Mouse (Mus musculus) skeletal muscle tissue, adult 2 months (tissue): ENCODE measurements around the gene Asic2.

Experiments used
- DNase-seq: peaks from one replicate; pipeline ENCODE4 v3.0.0-alpha.2; 2012; ENCODE audit warnings: low read depth, low spot score

The Asic2 gene

GRCm38 (mm10) chr11:81111626-81112025 lies 856.6 kb downstream of the Asic2 start:
- no peak for DNase-seq

GRCm38 (mm10) chr11:81110049-81110448 lies 858.2 kb downstream of the Asic2 start:
- DNase-seq: no peak

- no peak for DNase-seq
Measured at GRCm38 (mm10) chr11:81106949-81107348, 861.3 kb downstream of the Asic2 start.

GRCm38 (mm10) chr11:81100829-81101228 lies 867.4 kb downstream of the Asic2 start:
- DNase-seq: no peak

GRCm38 (mm10) chr11:81096011-81096410 lies 872.2 kb downstream of the Asic2 start:
- no peak for DNase-seq

GRCm38 (mm10) chr11:81094581-81094980 lies 873.7 kb downstream of the Asic2 start:
- no peak for DNase-seq

GRCm38 (mm10) chr11:81092161-81092560 lies 876.1 kb downstream of the Asic2 start:
- no peak for DNase-seq

- no peak for DNase-seq
Measured at GRCm38 (mm10) chr11:81083822-81084221, 884.4 kb downstream of the Asic2 start.

- no peak for DNase-seq
Measured at GRCm38 (mm10) chr11:81080076-81080805, 888.0 kb downstream of the Asic2 start.

- no peak for DNase-seq
Measured at GRCm38 (mm10) chr11:81079237-81079636, 889.0 kb downstream of the Asic2 start.

- DNase-seq: no peak
Measured at GRCm38 (mm10) chr11:81071836-81072235, 896.4 kb downstream of the Asic2 start.

- no peak for DNase-seq
Measured at GRCm38 (mm10) chr11:81065386-81065785, 902.9 kb downstream of the Asic2 start.

- DNase-seq: peak; percentile 1
Measured at GRCm38 (mm10) chr11:81064006-81064405, 904.3 kb downstream of the Asic2 start.

- DNase-seq: no peak
Measured at GRCm38 (mm10) chr11:81060077-81060476, 908.2 kb downstream of the Asic2 start.

- no peak for DNase-seq
Measured at GRCm38 (mm10) chr11:81059546-81059945, 908.7 kb downstream of the Asic2 start.

- DNase-seq: no peak
Measured at GRCm38 (mm10) chr11:81057506-81057905, 910.8 kb downstream of the Asic2 start.

GRCm38 (mm10) chr11:81056776-81057175 lies 911.5 kb downstream of the Asic2 start:
- no peak for DNase-seq

- no peak for DNase-seq
Measured at GRCm38 (mm10) chr11:81055446-81056145, 912.7 kb downstream of the Asic2 start.

GRCm38 (mm10) chr11:81053826-81054225 lies 914.4 kb downstream of the Asic2 start:
- no peak for DNase-seq

GRCm38 (mm10) chr11:81041671-81042070 lies 926.6 kb downstream of the Asic2 start:
- DNase-seq: no peak

GRCm38 (mm10) chr11:81039976-81040375 lies 928.3 kb downstream of the Asic2 start:
- DNase-seq: no peak

- DNase-seq: no peak
Measured at GRCm38 (mm10) chr11:81032151-81032550, 936.1 kb downstream of the Asic2 start.

- no peak for DNase-seq
Measured at GRCm38 (mm10) chr11:81014776-81015175, 953.5 kb downstream of the Asic2 start.
